Comparison of ENCODE assay signal across 8 mouse cellular contexts in the genomic region with DNA sequence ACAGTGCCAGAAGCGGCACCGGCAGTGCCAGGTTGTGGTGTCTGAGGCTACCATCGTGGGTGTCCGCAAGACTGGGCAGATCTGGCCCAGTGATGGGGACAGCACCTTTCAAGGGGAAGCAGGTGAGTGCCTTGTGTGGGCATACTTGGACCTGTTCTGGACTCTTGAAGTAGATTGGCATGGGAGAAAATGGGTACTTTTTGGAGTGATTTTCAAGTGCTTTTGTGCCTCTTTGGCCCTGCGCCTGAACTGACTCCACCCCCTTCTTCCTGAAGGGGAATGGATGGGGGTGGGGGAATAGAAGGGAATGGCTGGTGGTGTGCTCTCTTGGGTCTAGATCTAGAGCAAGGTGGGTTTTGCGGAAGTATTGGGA. TPM values are rescaled to one million over a fixed set of nuclear protein-coding genes. Genes with fewer than 3 reads are reported as not detected.
A peak's percentile ranks its signal among the peaks of the same experiment; 100 is the strongest.
DNase-seq lines count a peak whose midpoint lies in the region; ATAC-seq and TF ChIP-seq lines count a peak whose summit lies in the region.

No protein-coding gene starts in this region.

- H3K9ac ChIP-seq in heart, embryonic 14.5 days (ENCODE audit: low read length) = peak overlapping the region; percentile 85
- H3K9ac ChIP-seq in midbrain, embryonic 12.5 days (replicated peaks) = peak overlapping the region; percentile 87

- WGBS in bone marrow, adult 2 months = 6% methylated on average over 6 of the region's 6 CpGs
- WGBS in heart, embryonic 14.5 days = 20% methylated on average over 6 of the region's 6 CpGs
- 13% methylated on average over 6 of the region's 6 CpGs for WGBS in midbrain, embryonic 12.5 days

- TF ChIP-seq POLR2A in bone marrow, adult 2 months (IDR thresholded peaks at IDR 0.05; ENCODE audit: borderline replicate concordance, control insufficient read depth, low read depth, low read length) = no peak

- H3K9me3 ChIP-seq in heart, embryonic 14.5 days (ENCODE audit: control insufficient read depth, low read length) = no peaks in the 10 kb centered on the region
- no peaks in the 10 kb centered on the region for H3K9me3 ChIP-seq in midbrain, embryonic 12.5 days

- peak overlapping the region; percentile 68 for H3K4me3 ChIP-seq in bone marrow, adult 2 months (replicated peaks; ENCODE audit: control insufficient read depth, low read depth, low read length)
- peak overlapping the region; percentile 89 to 90 for H3K4me3 ChIP-seq in heart, embryonic 14.5 days (ENCODE audit: control insufficient read depth in 1 of 2, insufficient read depth in 1 of 2, low read depth in 1 of 2, low read length in 2 of 2)
- H3K4me3 ChIP-seq in midbrain, embryonic 12.5 days = peak overlapping the region; percentile 93

- peak overlapping the region; percentile 91 for H3K4me2 ChIP-seq in heart, embryonic 14.5 days (ENCODE audit: low read length)
- peak overlapping the region; percentile 73 for H3K4me2 ChIP-seq in midbrain, embryonic 12.5 days (replicated peaks)

- 0 out of 2 replicates have a peak, but pooled peaks cover 4% of the 10 kb centered on the region for H3K36me3 ChIP-seq in heart, embryonic 14.5 days (ENCODE audit: control insufficient read depth, insufficient read depth, low read length)
- H3K36me3 ChIP-seq in midbrain, embryonic 12.5 days = 0 out of 2 replicates have a peak, but pooled peaks cover 5% of the 10 kb centered on the region

- DNase-seq in heart, adult 11 months = peak; percentile 95
- DNase-seq in heart, postnatal 25 days (ENCODE audit: low spot score) = no peak
- peak; percentile 28 for DNase-seq in kidney, postnatal 14 days
- no peak for DNase-seq in ovary, postnatal 36 days (ENCODE audit: low spot score)

- H3K27ac ChIP-seq in bone marrow, adult 2 months (ENCODE audit: control insufficient read depth, insufficient read depth, low read depth, low read length, poor library complexity) = no peak overlapping the region
- no peak overlapping the region for H3K27ac ChIP-seq in heart, embryonic 14.5 days (replicated peaks in 1 of 2; ENCODE audit: control insufficient read depth in 1 of 2, insufficient read depth in 1 of 2, low read depth in 2 of 2, low read length in 2 of 2)
- H3K27ac ChIP-seq in midbrain, embryonic 12.5 days (replicated peaks) = no peak overlapping the region

- peaks cover 15% of the 10 kb centered on the region for H3K27me3 ChIP-seq in heart, embryonic 14.5 days (ENCODE audit: control insufficient read depth, insufficient read depth, low read length)
- peaks cover 21% of the 10 kb centered on the region for H3K27me3 ChIP-seq in midbrain, embryonic 12.5 days

- peaks cover 1% of the 10 kb centered on the region; the same call in 1 of the 2 replicates for H3K4me1 ChIP-seq in bone marrow, adult 2 months (ENCODE audit: control insufficient read depth, insufficient read depth, low read length)
- H3K4me1 ChIP-seq in heart, embryonic 14.5 days (ENCODE audit: control insufficient read depth in 2 of 2, insufficient read depth in 2 of 2, low read length in 2 of 2) = peaks cover 27 to 38% of the 10 kb centered on the region in 2 experiments
- peaks cover 69% of the 10 kb centered on the region for H3K4me1 ChIP-seq in midbrain, embryonic 12.5 days

- no peak for ATAC-seq in heart, embryonic 14.5 days (ENCODE audit: insufficient number of reproducible peaks, insufficient read depth, low FRiP score, low read depth)
- ATAC-seq in midbrain, embryonic 12.5 days (ENCODE audit: low FRiP score, low read depth) = no peak
- ATAC-seq in monocyte, adult 5-6 weeks (replicated peaks; ENCODE audit: insufficient number of reproducible peaks, low FRiP score, low TSS enrichment, poor library complexity, severe bottlenecking) = no peak

- no peak for TF ChIP-seq CTCF in bone marrow, adult 2 months (IDR thresholded peaks at IDR 0.05; ENCODE audit: control insufficient read depth, insufficient read depth, low read length)

- intact Hi-C loops in heart, postnatal 25 days (cut with DNase I) = loop anchor here (5.0 kb wide), 1 partner anchor 40 kb away; no protein-coding TSS in a partner anchor

RNA-seq across cellular contexts. Expression of gene Bcr, which starts 1.8 kb away (rescaled TPM):
- total RNA-seq in heart, postnatal 25 days (2021) = 1 to 10 TPM; 9.8 TPM
- polyA plus RNA-seq in bone marrow, adult 2 months (2011; ENCODE audit: insufficient read depth, insufficient read length, low replicate concordance, missing spikeins) = 10.9 and 26.6 TPM in 2 replicates
- 14.5 and 14.6 TPM in 2 replicates for polyA plus RNA-seq in heart, embryonic 14.5 days (2014; fragmentation: Nextera tagmentation; extraction: Ambion mirVana)
- polyA plus RNA-seq in midbrain, embryonic 12.5 days (2016; fragmentation: Nextera tagmentation; extraction: Ambion mirVana) = 10.8 and 11.7 TPM in 2 replicates
- 7.1 to 13.3 TPM (median 13.1 TPM) in 3 replicates for total RNA-seq in monocyte, adult 5-6 weeks (2017)

RNA-seq across cellular contexts. Expression of gene Rab36, which starts 25.3 kb away (rescaled TPM):
- under 1 TPM; 0.49 to 0.50 TPM for total RNA-seq in heart, postnatal 25 days (2021)
- polyA plus RNA-seq in bone marrow, adult 2 months (2011; ENCODE audit: insufficient read depth, insufficient read length, low replicate concordance, missing spikeins) = 4.7 and 9.9 TPM in 2 replicates
- polyA plus RNA-seq in heart, embryonic 14.5 days (2014; fragmentation: Nextera tagmentation; extraction: Ambion mirVana) = 2.0 and 4.5 TPM in 2 replicates
- polyA plus RNA-seq in midbrain, embryonic 12.5 days (2016; fragmentation: Nextera tagmentation; extraction: Ambion mirVana) = 11.1 and 12.2 TPM in 2 replicates
- total RNA-seq in monocyte, adult 5-6 weeks (2017) = 0.39 to 6.9 TPM (median 1.2 TPM) in 3 replicates

RNA-seq across cellular contexts. Expression of gene Rsph14, which starts 29.8 kb away (rescaled TPM):
- total RNA-seq in heart, postnatal 25 days (2021) = not detected
- not detected in 2 replicates for polyA plus RNA-seq in bone marrow, adult 2 months (2011; ENCODE audit: insufficient read depth, insufficient read length, low replicate concordance, missing spikeins)
- not detected in 2 replicates for polyA plus RNA-seq in heart, embryonic 14.5 days (2014; fragmentation: Nextera tagmentation; extraction: Ambion mirVana)
- 0.35 TPM in 1 of 2 replicates, not detected in the other for polyA plus RNA-seq in midbrain, embryonic 12.5 days (2016; fragmentation: Nextera tagmentation; extraction: Ambion mirVana)
- not detected in 3 replicates for total RNA-seq in monocyte, adult 5-6 weeks (2017)

Comparison
In these comparisons a context has a peak if more than half of its experiments do, and no peak if none do; other contexts are left out.
1. DNase-seq: peak in heart, adult 11 months (single experiment) and kidney, postnatal 14 days (single experiment); none in heart, postnatal 25 days (single experiment) and ovary, postnatal 36 days (single experiment).
2. Peak in every context shown above with its lines, with median percentiles within 50 percentile points of each other: H3K4me3 ChIP-seq.